Mouse (Mus musculus): Measurements from ENCODE around the gene Gm10647.

- no peak for TF ChIP-seq CTCF (IDR thresholded peaks at IDR 0.05; ENCODE audit: low read depth, low read length)
- no peak for TF ChIP-seq GATA1 (IDR thresholded peaks at IDR 0.05; ENCODE audit: borderline replicate concordance, low read length)
Measured at GRCm38 (mm10) chr9:66769275-66769674, 27.6 kb upstream of the Gm10647 start.

Measured in G1E (cell line).